Mouse (Mus musculus): Measurements from ENCODE around the gene Sergef.
A peak's percentile ranks its signal among the peaks of the same experiment; 100 is the strongest.

The Sergef gene

DNA sequence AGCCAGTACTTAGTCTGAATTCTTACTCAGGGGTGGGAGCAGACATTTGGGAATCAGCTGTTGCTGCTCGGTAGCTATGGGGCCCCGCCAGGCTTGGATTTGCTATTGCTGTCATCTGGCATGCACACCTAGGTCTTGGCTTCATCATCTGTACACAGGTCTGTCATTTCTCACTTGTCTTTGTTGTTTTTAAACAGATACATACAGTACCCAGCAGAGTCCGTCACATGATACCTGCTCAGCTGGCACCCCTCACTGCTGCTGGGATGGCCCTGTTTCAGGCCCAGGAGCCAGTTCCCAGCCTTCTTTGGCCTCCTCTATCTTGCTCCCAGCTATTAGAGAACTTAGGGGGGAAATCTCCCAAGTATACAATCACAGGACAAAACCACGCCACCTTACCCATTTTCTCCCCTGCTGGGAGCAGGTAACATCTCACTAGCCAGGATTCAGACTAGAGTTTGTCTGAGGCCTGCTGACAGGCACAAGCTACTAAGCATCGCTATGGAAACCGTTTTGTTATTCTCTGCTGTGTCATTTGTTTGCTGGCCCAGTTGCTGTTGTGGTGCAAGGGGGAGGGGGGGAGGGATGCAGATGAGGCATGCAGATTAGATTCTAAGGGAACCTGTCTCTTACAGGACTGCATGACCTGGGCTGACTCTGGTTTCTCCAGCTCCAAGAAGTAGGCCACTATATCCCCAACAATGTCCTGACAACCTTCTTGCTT lies 190.5 kb downstream of the Sergef start:
- peak; percentile 76 for DNase-seq (ENCODE audit: low read depth, low spot score)

DNA sequence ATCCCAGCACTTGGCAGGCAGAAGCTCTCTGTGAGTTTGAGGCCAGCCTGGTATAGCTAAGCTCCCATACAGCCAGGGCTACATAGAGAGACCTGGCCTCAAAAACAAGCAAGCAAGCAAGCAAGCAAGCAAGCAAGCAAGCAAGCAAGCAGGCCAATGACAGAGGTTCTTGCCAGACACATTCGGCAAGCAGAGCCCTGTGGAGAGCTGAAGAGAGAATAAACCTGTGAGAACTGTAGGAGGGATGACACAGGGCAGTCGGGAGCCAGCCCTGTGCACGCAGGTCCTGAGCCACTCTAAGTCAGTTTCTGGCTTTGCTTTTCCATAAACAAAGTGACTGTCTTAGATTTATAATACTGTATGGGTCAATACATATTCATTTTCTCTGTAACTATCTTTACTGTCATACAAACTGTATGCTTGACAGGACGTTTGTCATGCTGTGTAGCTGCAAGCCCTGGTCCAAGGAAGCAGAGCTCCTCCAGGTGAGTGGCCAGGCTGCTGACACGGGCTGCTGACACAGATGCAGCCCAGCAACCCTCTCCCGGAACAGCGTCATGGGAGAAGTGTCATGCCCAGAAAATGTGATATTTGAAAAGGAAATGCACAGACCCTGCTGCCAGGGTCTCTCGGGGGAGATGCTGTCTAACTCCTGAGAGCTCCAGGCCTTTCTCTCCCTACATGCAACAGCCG lies 192.0 kb downstream of the Sergef start:
- DNase-seq (ENCODE audit: low read depth, low spot score), result peak; percentile 77

DNA sequence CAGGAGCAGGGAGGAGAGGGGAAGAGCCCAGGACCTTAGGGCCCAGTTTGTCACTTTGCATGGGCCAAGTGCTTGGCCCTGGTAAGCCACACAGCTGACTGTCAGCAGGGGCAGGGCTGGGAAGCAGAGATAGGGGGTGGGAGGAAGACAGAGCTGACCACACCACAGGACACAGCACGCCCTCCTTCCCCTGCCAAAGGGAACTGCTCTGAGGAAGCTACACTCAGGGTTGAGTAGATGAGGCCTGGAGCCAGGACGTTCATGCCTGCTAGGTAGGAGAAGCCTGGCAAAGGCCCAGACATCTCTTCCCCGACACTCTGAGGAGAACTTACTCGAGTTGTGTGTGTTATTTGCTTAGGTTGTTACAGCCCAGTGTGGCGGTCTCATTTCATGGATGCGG lies 193.7 kb downstream of the Sergef start:
- DNase-seq (ENCODE audit: low read depth, low spot score), result peak; percentile 78

DNA sequence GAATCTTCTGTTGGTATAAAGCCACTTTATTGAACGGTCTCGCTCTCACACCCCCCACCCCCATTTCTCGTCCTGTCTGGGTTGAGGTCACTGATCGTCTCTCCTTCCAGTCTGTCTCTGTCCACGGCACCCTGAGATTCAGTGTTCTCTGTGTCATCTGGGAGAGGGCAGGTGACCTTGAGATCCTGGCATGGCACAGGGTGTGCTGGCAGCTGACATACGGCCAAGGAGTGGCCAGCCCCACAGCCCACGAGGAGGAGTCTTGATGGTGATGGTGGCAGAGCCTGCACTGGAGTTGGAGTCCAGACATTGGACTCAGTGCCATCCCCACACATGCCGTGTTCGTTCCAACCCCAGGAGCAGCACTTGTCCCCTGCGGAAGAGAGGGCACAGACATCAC lies 196.4 kb downstream of the Sergef start:
- no peak for DNase-seq (ENCODE audit: low read depth, low spot score)

DNA sequence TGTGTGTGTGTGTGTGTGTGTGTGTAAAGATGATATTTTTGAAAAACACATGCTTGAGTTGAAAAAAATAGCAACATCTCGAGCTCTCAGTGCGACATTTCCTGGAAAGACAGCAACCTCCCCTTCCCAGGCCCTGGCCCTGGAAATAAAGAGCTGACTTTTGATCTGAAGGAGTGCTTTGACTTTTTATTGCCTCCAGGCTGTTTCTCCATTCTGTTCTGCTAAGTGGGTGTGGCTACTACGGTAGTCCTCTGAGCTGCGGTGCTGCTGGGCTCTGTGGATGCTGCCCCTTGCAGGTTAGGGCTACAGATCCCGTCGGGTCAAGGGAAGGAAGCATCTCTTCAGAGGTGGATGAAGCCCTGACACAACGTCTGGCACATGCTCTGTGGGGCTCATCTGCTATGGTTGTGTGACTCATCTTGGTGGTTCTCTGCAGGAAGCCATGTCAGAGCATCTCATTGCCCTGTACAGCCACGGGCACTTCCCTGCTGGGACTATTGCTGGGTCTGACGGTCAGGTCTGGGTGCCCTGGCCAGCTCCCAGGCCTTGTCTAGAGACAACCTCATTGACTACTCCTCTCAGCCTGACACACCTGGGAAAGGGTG lies 201.0 kb downstream of the Sergef start:
- DNase-seq (ENCODE audit: low read depth, low spot score), result peak; percentile 78

DNA sequence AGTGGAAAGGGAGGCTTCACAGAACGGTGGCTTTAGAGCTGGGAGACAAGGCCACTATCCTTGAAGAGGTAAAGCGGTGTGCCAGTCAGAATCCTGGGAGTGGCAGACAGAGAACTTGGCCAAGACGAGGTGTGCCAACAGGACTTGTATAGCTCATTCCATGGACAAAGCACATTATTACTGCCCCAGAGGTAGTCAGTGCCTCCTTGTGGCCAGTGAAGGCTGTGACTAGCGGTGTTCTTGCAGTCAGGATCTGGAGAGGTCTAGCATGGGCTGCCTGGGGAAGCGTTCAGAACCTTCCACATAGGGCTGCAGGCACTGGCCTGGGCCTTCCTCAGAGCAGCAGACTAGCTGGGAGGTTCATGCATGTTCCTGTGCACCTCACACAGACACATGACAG lies 203.8 kb downstream of the Sergef start:
- no peak for DNase-seq (ENCODE audit: low read depth, low spot score)

DNA sequence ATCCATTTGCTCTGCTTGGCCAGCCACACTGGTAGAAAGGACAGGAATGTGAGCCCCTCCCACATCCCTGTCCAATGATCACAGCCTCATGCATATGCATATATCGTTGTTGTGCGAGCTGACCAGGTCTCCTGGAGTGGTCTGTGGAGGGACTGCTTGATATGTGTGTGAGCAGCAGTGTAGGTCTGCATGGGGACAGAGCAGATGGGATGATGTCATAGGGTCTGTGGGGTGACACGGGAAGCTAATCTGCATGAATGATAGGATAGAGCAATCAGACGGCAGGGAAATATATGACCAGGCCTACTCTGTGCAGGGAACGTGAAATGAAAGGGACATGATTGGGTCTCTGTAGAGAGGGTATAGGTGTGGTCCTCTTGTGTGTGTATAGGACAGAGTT lies 205.7 kb downstream of the Sergef start:
- no peak for DNase-seq (ENCODE audit: low read depth, low spot score)

DNA sequence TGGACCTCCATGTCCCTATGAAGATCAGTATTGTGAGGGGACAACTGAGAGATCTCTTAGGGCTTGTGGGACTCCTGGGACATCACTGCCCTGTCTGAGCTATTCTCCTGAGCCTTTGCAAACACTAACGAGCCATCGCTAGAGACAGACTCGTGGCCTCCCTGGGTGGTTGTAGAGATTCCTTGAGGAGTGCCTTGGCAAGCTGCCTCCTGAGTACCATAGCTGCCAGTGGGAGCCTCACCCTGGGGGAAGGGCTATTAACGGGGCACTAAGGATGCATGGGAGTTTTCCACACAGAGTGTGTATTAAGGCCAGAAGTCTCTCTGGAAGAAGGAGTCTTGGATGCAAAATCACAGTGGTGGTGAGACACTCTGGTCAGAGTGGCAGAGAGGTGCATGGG lies 214.6 kb downstream of the Sergef start:
- no peak for DNase-seq (ENCODE audit: low read depth, low spot score)

DNA sequence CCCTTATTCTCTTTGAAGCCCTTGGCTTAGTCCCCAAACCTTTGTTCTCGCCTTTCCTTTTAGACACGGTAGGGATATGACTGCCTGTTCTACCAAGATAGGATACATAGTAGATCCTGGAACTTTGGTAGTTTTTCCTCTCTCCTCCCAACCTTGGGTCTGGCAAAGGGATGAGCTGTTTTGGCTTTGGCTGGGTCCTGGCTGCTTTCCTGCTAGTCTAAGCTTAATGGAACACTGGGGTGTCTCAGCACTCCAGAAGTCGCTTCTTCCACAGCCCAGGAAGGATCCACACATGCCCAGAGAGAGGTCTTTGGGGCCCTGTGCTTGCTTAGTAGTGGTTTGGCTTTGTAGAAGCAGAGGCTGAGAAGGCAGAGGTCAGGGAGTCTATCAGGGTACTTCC lies 215.7 kb downstream of the Sergef start:
- DNase-seq (ENCODE audit: low read depth, low spot score), result peak; percentile 78

DNA sequence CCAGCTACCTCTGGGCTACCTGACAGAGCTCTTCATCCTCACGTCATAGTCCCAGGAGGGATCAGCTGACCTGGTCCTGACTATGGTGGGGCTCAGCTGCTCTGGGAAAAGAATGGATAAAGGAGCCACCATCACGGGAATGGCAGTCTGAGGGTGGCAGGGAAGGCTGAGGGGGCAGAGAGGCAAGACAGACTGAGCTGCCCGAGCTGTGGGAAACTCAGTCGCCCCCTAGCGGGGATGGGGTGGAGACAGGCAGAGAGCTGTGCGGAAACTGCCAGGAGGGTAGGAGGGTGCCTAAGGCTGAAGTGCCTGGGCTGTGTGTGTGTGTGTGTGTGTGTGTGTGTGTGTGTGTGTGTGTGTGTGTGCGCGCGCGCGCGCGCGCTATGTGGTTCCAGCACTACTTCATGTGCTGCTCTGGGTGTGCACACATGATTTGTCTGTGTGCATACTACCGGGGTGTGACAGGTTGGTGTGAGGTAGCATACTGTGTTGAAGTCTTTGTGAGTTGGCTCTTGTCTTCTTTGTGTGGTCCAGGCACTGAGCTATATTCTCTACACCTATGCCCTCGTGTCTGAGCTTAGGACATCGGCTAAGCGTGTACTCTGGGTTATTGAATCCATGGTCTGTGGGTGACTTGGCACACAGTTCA lies 216.7 kb downstream of the Sergef start:
- peak; percentile 90 for DNase-seq (ENCODE audit: low read depth, low spot score)

DNA sequence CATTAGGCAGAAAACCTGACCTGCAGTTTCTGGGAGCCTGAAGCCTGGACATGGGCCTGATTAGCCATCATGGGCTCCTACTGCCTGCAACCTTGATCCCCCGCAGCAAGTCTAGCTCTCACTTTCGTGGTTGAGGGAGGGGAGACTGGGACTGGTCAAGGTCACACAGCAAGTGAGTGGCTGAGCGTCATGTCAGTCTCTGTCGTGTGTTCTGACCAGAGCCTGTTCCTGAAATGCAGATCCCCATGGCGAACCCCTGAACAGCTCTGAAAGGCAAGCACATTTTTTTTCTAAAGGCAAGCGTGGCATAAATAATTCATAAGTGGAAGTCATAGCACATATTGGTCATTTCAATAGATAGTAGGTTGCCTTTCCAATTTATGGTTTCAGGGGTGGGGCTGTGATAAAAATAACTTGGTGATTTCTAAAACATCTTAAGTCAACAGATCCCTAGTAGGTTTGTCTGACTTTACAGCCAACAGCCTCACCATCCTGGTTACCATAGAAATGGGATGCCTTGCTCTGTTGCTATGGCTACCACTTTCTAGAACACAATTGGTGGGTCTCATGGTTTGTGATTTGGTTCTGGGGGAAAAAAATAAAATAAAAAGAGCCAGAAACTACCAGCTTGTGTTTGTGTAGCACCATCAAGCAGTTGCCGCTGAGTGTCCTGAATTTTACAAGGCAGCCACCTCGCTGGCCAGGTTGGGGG lies 217.4 kb downstream of the Sergef start:
- peak; percentile 87 for DNase-seq (ENCODE audit: low read depth, low spot score)

DNA sequence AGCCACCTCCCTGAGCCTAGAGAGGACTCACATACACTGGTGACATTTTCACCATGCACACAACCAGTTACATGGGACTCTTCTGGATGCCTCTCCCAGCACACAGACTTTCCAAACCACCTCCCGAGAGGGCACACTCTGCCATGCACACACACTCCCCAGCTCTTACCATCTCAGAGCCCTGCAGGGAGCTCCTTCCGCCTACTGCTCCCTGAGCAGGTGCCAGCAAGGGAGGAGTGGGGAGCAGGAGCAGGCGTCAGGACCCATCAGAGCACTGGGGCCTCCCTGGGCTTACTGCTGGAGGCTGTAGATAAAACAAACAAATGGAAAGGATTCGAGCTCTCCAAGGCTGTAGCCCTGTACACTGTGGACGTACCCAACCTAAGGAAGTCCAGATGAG lies 218.1 kb downstream of the Sergef start:
- DNase-seq (ENCODE audit: low read depth, low spot score), result peak; percentile 89

DNA sequence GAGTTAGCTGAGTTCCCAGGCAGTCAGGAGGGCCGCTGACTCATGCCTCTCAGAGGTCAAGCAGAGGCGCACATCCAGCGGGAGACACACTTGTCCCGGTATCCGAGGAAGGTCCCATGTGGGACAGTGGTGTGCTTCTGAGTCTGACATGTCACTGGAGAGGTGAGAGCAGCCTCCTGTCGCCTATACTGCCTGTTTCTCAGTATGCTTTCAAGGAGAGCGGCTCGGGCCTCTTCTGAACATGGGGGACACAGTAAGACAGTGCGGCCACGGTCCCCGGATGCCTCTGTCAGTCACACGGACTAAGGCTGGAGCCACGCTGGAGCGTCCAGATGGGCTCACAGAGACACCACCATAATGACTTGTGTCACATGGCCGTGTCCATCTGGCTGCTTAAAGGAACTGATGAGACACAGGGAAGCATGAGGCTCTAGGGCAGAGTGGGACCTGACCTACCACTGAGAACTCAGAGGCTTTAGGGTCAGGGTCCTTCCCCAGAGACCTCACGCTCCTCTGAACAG lies 221.4 kb downstream of the Sergef start:
- DNase-seq (ENCODE audit: low read depth, low spot score), result peak; percentile 86

DNA sequence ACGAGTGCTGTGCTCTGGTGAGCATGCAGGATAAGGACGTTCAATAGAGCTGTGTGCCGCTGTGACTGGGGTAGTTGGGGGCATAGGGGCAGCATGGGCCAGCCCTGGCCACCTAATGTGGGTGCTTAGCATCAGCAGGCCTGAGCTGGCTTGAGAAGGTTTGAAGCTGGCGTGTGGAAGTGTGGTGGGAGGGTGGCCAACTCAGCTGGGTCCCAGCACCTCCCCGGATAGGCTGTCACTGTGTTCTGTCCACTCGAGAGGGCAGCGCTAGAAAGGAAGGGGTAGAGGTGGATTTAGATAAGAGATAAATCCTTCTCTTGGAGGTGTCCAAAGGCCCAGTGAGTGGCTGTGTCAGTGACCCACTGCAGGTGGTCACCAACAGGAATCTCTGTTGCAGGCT lies 222.1 kb downstream of the Sergef start:
- DNase-seq (ENCODE audit: low read depth, low spot score), result no peak

DNA sequence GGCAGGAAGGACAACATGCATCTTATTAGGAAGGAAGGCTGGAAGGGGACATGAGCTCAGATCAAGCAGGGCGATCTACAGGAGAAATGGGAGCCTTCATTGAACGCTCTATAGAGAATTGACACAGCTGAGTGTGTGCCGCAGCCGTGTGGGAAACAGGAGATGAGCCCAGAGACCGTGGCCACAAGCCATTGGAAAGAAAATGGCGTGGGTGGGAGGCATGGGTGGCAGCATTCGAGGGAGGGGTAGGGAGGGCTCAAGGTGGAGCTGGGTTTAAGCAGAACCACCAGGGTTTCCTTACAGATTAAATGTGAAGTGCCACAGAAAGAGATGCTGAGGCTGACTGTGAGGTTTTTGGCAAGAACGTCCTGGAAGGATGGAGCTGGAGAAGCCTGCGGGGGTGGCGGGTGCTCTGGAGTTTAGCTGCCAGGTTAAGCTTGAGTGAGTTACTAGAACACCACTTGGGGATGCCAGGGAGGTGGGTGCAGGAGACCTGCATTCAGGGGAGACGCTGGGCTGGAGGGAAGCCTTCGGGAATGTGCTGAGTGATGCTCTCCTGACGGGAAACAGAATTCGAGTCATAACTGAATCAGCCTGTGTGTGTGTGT lies 223.7 kb downstream of the Sergef start:
- peak; percentile 87 for DNase-seq (ENCODE audit: low read depth, low spot score)

DNA sequence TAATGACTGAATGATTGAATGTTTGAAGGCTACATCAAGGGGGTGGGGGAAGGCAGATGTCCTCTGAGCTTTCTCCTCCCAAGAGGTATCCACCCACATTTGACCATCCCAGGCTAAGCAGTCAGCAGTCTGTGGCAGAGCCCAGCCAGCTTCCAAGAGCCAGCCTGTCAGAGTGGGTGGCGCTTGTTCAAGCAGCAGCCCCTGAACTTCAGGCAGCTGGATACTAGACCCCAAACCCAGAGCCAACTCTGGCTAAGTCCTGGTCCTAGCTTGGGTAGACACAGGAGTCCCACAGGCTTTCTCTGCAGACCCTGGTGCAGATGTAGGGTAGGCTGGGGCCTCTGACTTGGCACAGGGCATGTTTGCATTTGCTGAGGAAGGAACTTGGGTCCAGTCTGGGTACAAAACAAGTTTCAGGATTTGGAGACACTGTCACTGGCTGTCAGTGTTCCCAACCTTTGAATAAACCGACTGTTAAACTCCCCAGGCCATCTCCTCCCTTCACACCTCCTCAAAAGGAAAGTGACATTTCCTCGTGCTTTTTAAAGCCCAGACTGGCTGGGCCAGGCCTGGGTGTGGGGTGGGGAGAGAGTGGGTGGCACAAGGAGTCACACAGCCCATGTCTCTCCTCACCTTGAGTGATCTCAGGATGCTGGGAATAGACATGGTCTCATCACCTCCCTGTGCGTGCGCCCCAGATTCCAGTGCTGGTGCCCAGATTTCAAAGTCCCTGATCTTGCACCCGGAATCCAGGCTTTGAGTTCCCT lies 225.5 kb downstream of the Sergef start:
- DNase-seq (ENCODE audit: low read depth, low spot score), result peak; percentile 69

DNA sequence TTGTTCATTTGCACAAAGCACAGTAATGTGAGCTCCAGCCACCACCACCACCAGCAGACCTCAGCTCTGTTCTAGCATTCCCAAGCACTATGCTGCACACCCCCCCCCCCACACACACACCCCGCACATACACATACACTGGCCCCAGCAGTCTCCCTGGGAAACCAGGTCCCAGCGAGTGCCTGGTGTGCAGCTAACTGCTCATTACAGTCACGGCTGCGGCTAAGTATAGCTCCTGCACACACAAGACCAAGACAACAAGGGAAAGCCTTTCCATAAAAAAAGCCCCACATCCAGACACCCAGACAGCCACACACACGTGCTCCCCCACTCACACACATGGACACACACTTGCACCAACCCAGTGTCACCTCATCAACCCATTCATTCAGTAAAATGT lies 226.8 kb downstream of the Sergef start:
- peak; percentile 88 for DNase-seq (ENCODE audit: low read depth, low spot score)

DNA sequence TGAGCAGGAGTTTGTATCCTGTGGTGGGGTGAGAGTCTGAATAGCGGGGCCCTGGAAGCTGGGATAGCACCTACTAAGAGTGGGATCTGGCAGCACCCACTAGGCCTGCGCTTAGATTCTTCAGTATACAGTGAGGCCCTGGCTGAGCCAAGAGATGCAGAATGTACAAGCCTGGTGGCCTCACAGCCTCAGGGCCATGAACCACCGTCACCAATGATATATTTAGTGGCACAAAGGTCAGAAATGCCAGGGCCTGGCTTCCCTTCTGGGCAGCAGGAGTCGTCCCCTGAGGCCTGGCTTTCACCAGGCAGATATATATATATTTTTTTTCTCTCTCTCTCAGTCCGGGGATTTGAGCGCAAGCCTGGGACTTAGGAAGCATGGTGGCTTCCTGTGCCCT lies 228.9 kb downstream of the Sergef start:
- DNase-seq (ENCODE audit: low read depth, low spot score), result no peak

DNA sequence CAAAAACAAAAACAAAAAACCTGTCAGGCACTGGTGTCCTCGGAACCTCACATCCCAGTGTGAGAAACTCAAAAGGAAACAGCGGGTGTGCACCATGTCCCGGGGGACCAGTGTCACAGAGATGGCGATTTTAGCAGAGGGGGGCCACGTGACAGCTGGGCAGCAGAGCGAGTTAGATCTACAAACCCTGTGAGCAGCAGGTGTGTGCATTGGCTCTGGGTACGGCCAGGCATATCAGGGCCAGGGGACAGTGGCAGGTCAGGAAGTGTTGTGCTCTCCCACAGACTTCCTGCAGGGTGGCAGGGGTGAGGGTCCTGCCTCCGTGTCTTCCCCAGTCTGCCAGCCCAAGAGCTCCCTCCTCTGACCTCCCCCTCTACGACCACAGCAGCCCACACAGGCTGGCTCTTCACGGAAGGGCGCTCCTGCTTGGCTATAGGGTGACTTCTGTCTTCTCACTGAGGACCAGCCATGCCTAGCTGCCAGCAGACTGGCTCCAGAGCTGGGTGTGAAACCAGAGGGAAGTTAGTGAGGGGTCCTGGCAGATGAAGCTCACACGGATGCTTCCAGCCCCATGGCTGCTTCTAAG lies 230.3 kb downstream of the Sergef start:
- no peak for DNase-seq (ENCODE audit: low read depth, low spot score)

DNA sequence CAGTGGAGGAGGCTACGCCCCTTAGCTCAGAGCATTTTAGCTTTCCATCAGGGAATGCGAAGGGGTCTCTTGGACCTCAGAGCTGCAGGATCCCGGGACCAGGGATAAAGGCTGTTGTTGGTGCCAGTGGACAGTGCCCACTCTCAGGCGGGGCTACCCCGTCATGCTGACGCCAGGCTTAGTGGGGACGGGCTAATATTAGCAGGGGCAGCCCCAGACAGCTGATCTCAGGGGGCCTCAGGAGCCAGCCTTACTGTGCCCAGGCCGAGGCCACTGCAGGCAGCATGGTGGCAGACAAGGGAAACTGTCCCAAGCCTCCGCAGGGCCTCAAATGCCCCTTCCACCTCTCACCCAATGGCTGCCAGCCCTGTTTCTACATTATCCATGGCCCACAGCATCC lies 231.0 kb downstream of the Sergef start:
- DNase-seq (ENCODE audit: low read depth, low spot score), result no peak
